Mouse (Mus musculus): ENCODE measurements around the gene Rsph6a.

Rsph6a gene

DNA sequence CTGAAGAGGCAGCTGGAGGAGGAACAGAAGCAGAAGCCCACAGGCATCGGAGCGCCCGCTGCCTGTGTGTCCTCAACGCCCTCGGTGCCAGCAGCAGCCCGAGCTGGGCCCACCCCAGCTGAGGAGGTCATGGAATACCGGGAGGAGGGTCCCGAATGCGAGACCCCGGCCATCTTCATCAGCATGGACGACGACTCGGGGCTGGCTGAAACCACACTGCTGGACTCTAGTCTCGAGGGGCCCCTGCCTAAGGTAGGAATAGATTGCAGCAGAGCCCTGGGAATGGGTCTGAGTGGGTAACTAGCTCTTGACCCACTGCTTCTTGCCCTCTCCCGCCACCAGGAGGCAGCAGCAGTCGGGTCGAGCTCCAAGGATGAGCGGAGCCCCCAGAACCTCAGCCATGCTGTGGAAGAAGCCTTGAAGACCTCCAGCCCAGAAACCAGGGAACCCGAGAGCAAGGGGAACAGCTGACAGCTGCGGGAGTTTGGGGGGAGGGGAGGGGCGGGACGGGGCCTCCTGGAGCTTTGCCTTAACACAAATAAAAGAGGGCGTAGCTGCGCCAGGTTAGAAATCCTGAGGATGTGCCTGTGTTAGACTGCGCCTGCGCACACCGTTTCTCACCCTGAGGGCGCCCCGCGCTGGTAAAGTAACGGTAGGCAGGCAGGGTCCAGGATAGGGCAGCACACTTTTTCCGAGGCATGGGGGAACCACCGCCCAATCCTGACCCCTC lies at the start of gene Rsph6a:
Gene Rsph6a (plus strand): TSS at position 644 of the 730 bp plus-strand sequence.
- peak in 1 of 2 experiments; percentile 62 for DNase-seq

DNA sequence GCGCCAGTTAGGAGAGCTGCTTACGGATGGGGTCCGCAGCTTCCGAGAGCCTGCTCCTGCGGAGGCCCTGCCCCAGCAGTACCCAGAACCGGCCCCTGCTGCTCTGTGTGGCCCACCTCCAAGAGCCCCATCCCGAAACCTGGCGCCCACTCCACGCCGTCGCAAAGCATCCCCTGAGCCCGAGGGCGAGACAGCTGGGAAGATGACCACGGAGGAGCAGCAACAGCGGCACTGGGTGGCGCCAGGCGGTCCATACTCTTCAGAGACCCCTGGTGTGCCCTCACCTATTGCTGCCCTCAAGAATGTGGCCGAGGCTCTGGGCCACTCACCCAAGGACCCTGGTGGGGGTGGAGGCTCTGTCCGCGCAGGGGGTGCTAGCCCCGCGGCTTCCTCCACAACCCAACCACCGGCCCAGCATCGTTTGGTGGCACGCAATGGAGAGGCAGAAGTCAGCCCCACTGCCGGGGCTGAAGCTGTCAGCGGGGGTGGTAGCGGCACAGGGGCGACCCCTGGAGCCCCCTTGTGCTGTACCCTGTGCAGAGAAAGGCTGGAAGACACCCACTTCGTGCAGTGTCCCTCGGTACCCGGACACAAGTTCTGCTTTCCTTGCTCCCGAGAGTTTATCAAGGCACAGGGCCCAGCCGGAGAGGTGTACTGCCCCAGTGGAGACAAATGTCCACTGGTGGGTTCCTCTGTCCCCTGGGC lies 48.9 kb upstream of the Rsph6a start:
- DNase-seq = peak in 1 of 2 experiments; percentile 12

DNA sequence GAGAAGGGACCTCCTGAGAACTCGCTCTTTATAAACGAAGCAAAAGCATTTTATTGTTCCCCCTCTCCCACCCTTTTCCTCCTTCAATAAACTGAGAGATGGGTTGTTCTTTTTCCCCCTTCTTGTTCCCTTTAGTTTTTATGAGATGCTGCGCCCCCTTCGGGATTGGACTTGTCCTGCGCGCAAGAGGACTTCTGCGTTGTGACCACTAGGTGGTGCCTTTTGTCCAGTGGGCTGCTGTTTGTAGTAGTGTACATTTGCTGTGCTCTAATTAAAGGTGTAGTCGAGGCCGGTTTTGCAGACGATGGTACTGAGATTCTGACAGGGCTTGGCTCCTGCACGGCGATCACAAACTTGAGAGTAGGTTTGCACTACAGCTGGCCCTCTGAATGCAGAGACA lies 48.0 kb upstream of the Rsph6a start:
- DNase-seq = peak; percentile 88 to 90

DNA sequence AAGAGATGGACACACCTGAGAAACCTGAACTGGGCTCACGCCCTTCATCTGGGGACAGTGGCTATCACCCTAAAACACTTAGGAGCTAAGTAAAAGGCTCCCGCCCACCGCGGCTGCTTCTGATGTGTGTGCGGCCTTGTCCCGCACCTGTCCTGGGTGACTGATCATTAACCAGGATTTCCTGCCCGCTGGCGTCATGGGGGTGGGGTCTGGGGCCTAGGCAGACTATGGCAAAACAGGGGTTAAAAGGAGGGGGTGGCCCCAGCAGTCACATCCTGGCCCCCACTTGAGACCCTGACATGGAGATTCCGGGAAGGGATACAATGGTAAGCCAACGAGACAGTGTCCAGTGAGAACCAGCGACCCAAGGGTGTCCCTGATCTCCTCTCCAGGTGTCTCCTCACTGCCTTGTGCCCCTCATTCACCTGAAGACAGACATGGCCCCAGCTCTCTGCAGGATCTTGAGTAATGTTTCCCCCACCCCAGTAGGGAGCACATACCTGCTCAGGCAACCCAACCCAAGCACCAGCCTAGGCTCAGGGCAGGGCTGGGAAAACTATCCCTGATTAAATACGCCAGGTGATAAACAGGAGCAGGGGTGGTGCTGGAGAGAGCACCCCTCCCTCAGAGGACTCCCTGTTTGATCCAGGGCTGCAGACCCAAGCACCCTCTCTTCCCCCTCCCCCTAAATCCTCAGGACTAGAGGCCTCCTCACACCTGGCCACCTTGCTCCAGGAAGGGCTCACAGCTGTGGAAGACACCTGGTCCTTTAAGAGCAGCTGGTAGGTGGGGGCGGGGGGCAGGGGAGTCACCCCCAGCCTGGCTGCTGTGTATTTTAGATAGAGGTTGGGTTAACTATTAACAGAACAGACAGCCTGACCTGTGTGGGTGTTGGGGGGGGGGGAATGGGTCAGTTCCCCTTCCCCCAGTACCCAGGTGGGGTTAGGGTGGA lies 47.2 kb upstream of the Rsph6a start:
- DNase-seq = peak in 1 of 2 experiments; percentile 51

DNA sequence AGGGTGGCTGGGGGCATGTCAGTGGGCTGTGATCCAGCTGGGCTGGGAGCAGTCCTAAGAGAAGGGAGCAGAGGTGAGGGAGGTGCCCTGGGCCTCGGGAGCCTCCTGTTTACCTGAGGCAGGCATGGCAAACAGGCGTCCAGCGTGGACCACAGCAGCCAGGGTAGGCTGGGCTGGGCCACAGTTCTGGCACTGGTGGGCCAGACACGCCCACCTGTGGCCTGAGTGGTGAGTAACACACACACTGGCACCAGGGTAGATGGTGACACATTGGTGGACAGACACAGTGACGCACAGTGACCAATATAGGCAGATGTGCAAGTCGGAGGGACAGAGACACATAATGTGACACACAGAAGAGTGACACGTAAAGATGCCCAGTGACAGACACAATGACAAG lies 43.9 kb upstream of the Rsph6a start:
- DNase-seq = no peak

DNA sequence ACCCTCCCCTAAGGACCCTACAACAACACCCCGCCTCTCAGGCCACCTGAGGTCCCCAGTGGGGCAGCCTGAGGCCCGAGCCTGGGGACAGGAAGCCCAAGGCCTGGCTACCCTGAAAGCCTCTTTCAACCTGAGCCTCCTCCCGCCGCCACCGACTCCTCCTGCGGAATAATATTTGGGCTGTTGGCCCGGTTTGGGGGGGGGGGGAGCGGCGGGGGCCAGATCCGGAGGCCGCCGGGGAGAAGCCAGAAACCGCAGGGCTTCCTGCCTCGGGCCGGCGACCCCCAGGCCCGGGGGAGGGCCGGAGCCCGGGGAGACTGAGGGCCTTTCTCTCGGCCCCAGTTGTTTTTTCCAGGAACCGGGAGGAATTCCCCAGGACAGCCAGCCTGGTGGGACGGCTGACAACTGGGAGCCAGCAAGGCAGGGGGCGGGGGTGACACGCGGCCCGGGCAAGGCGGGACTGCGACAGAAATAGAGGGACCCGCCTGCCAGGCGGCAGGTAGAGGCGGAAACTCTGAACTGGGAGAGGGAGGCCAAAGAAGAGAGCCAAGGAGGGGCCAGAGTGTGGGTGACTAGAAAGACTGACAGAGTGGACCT lies 42.4 kb upstream of the Rsph6a start:
- DNase-seq = peak in 1 of 2 experiments; percentile 62

DNA sequence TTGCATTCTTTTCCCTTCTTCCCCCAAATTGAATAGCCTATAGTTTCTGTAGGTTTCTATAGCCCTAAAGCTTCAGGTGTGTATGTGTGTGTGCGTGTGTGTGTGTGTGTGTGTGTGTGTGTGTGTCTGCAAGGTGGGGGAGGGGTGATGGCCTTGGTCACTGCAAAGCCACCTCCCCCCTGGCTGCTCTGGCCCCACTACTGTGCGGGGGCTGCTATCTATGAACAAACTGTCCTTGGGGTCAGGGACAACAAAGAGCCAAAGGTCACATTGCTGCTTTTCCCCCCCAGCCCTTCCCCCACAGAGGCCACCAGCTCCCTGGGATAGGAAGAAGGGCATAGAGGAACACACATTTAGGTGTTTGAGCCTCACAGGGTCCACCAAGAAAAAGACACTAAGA lies 41.6 kb upstream of the Rsph6a start:
- DNase-seq = no peak

DNA sequence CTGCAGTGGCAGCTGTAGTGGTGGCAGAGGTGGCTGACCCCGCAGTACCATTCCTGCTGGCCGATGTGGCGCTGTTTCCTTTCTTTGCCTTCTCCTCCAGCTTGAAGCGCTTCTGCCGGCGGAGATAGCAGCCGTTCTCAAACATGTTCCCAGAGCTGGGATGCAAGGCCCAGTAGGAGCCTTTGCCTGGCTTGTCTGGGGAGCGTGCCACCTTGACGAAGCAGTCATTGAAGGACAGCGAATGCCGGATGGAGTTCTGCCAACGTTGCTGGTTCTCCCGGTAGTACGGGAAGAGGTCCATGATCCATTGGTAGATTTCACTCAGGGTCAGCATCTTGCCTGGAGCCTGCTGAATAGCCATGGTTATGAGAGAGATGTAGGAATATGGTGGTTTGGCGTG lies 40.0 kb upstream of the Rsph6a start:
- no peak for DNase-seq

DNA sequence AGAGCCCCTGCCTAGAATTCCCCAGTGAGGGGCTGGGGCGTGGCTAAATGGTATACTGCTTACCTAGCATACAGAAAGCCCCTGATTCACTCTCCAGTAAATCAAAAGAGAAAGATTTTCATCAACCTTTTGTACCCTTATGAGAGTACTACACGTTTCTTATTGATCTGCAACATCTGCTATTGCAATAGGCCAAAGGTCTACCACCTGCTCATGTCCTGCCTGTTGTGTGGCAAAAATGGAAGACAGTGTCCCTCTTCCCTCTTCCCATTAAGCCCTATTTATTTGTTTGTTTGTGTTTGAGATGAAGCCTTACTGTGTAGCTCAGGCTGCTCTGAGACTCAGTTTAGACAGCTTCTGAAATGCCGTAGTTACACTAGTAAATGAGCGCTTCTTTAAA lies 38.4 kb upstream of the Rsph6a start:
- no peak for DNase-seq

DNA sequence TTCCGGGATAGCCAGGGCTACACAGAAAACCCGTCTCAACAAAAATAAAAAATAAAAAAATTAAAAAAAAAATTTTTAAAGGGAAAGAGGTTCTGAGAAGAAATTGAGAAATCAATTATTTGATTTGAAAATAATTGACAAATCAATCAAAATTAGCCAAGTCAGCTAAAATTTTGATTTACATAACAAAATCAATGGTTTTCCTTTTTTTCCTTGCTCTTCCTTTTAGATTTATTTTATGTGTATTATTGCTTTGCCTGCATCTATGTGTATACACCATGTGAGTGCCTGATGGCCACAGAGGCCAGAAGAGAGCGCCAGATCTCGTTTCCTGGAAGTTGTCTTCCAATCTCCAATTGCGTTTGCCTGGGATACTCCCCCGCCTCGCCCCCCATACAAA lies 36.6 kb upstream of the Rsph6a start:
- no peak for DNase-seq

DNA sequence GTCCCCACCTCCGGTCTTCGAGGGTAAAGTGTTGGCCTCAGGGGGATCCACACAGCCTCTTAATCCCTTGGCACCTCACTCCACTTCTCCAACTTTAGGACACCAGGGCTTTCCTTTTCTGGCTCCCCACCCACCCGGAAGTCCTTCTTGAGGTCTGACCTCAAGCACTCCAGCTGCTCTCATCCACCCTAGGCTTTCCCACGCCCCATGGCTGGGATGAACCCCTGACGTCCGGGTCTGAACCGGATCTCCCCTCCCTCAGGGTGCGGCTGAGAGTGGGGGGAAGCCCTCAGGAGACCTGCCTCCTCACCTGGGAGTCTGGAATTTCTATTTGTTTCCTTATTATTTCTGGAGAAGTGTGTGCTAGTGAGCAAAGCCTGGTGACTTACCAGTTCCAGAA lies 33.4 kb upstream of the Rsph6a start:
- no peak for DNase-seq

DNA sequence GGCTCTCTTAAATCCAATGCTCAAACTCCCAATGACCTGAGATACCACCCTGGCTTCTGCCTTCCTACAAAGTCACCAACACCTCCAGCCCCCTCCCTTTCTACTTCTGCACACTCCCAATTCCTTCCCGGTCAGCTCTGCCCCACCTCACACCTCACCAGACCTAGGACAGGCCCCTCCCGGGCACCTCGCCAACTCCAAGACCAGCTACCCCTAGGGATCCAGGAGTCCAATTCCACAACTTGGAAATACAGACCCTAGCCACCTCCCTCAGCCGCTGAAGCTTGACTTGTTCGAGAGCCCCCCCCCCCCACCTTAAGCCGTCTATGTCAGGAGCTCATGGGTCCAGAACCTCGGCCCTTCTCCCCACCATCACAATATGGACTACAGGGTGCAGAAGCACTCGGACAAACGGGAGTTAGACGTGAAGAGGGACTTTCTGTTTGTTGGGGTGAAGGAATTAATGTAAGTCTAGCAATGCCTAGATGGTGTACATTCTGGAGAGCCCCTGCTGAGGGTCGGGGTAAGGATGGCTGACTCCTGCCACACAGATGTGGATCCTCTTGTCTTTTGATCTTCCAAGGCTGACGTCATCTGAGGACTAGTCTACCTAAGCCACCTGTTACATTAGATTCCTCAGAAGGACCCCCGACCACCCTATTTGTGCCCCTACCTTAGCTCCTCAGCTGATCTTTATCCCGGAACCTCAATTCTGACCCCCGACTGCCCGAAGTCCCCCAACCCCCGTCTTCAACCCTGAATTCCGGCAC lies 32.1 kb upstream of the Rsph6a start:
- DNase-seq = no peak

DNA sequence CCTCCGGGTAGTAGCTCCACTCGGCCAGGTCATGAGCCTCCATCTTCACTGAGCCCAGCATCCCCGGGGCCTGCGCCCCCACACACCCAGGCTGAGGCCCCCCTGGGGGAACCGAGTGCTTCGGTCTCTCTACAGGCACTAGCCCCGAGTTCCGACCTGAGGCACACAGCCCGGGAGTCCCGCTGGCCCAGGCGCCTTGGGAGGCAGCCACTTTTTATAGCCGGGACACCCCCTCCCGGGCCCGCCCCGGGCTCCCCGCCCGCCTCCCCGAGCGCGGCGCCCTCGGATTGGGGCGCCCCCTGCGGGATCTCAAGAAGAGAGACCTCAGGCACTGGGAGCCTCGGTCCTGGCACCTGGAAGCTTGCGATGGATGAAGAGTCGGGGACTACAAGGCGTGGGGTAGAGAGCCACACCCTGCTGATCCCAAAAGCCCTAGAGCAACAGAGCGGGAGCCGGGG lies 31.1 kb upstream of the Rsph6a start, which contains the start of gene Foxa3:
Gene Foxa3 (minus strand): TSS at position 182 of the 458 bp plus-strand sequence.
- peak; percentile 46 to 74 for DNase-seq

DNA sequence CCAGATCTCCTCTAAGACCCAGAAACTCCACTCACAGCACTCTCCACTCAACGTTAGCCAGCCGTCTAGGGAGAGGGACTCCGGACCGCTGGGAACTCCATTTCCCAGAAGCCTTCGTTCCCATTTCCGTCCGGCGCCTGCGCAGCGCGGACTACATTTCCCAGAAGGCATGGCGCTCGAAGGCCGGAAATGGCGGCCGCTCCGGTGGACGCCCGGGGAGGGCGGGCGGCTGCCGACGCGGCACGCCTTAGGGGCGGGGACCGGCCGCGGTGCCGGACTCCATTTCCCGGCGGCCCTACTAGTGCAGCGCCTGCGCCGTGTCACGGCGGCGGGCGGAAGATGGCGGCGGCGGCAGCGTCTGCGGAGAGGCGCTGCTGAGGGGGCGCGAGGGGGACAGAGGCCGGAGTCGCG lies 30.4 kb upstream of the Rsph6a start, which contains the start of gene Sympk:
Gene Sympk (plus strand): TSS at position 282 of the 411 bp plus-strand sequence.
- peak; percentile 96 for DNase-seq

DNA sequence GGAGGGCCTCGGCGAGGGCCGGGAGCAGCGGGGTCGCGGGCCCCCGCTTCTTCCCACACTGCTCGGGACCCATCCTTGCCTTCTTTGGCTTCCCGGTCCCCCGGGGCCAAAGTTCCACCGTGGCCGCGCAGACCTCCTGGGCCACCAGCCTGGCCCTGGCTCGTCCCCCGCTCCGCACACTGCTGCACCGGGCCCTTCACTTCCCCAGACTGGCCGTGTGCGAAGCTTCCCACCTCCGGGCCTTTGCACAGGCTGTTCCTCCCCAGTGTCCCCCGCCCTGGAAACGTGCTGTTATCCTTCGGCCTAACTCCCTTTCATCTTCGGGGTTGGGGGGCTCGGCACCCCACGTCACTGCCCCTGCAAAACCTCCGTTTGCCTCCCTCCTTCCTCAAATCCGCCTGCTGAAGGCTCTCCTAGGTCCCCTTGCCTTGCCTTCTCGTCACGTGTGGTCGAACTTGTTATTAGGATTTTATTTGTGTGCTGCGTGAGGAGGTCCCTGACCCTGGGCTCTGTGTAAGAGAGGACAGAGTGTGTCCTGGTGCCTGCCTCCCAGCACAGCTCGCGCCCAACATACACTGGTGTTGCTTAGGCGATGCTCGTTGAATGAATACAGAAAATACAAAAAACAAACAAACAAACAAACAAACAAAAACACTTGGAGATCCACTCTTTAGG lies 29.8 kb upstream of the Rsph6a start:
- DNase-seq = peak in 1 of 2 experiments; percentile 50

DNA sequence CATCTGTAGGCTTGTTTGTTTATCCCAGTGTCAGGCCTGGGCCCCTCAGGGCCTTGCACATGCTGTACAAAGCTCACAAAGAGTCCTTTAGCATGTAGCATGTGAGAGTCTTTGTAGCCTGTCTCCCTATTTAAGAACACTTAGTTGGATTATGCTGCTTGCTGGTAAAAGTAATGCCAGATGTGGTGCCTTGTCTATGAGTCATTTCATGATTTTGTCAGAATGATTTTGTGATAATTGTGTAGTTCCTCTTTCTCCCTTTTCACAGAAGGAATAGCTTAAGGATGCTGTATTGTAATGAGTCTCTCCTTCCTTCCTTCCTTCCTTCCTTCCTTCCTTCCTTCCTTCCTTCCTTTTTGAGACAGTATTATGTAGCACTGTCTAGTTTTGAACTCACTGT lies 26.4 kb upstream of the Rsph6a start:
- no peak for DNase-seq

DNA sequence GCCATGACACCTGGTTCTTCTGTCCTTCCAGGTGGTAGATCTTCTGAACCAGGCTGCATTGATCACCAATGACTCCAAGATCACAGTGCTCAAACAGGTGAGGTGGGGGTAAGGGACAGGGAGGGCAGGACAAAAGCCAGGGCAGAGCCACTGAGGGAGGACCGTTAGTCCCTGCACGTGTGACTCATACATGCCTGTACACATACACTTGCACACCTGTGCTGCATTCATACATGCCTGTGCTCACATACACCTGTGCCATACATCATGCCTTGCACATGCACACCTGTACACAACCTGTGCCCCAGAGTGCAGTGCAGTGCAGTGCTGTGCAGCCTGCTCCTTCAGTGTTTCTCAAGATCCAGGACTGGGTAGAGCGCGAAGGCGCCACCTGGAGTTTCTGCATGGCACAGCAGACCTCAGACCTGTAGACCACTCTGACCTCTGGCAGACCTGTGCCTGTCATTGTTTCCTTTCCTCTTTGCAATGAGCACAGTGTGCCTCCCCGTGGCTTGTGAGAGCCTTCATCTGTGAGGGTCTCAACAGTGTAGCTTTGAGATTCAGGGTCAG lies 25.3 kb upstream of the Rsph6a start:
- DNase-seq = peak; percentile 54 to 82

DNA sequence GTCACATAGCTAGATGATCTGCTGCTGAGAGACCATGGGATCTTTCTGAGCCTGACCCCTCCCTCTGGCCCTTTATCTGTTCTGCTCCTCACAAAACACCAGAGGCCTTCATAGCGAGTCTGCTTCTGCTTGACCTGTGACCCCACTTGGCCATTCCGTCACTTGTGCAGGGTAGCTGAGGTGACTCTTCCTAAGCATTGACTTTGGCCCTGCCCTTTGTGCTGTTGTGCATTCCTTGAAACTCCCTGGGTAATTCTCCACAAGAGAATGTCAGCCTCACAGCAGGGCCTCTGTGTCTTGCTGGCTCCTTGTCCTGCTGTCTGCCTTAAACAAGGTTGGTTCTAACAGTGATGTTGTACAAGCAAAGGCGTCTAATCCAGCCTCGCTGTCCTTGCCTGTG lies 22.8 kb upstream of the Rsph6a start:
- peak in 1 of 2 experiments; percentile 56 for DNase-seq

DNA sequence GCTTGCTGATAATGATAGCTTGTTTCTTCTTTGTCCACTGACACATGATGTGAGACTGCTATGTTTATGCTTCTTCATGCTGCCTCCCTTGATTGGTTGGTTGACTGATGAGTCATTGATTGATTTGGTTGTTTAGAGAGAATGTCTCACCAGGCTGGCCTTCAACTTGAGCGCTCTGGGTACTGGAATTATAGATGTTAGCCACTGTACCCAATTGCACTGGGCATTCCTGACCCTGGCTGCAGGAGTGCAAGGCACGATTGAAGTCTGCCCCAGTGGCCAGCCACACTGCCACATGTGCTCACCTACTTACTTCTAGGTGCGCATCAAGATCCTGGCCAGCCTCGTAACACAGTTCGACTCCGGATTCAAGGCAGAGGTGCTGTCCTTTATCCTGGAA lies 9.9 kb upstream of the Rsph6a start:
- DNase-seq = no peak

DNA sequence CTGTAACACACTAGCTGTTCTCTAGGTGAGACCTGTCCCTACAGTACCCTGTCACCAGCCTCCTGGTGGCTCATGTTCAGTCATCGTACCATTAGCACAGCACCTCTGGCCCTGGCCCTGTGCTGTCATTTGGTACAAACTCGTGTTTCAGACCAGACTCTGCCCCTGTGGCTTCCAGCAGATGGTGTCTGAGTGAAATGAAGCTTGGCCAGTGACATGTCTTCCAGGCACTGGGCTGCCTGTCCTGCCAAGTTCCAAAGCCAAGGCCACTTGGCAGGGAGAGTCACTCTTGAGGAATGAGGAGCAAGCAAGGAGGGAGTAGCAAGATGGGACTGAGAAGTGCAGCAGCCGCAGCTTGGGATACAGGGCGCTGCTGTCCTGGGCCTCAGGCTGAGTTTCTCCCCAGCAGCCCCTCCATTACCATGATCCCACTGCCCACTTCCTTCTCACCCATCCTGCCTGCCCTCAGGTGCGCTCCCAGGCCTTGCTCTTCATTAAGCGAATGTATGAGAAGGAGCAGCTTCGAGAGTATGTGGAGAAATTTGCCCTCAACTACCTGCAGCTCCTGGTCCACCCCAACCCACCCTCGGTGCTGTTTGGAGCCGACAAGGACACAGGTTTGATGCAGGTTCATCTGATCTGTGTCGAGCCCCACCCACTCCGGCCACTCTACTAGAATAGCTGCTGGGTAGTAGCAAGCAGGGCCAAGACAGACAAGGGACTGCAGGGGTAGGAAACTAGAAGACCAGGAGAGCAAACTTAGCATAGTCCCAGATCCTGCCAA lies 8.0 kb upstream of the Rsph6a start:
- no peak for DNase-seq
